Mouse (Mus musculus): Measurements from ENCODE around the gene Slc35e2. TPM values are rescaled to one million over a fixed set of nuclear protein-coding genes. Genes with fewer than 3 reads are reported as not detected.

Gene Slc35e2
- polyA plus RNA-seq, 1 experiment from 2014 or later: 5.6 TPM

- DNase-seq: no peak
- Histone ChIP-seq H3K27me3 (ENCODE audit: insufficient read depth, low read length) (no peaks in the 10 kb centered on the region), H3K9ac (replicated peaks) (peak within 1 kb of the TSS; percentile 62), H3K9me3 (ENCODE audit: low read length) (no peaks in the 10 kb centered on the region), H3K4me3 (ENCODE audit: low read depth, low read length) (peak within 1 kb of the TSS; percentile 61), H3K36me3 (replicated peaks; ENCODE audit: insufficient read depth, low read length) (peaks cover 16% of the 10 kb centered on the region), H3K4me1 (ENCODE audit: insufficient read depth) (peaks cover 58% of the 10 kb centered on the region), H3K27ac (ENCODE audit: low read depth) (peak within 1 kb of the TSS; percentile 94), H3K4me2 (ENCODE audit: low read depth, low read length) (peak within 1 kb of the TSS; percentile 76)
- TF ChIP-seq CTCF (IDR thresholded peaks at IDR 0.05; ENCODE audit: low read depth) (no peak), EP300 (IDR thresholded peaks at IDR 0.05; ENCODE audit: low read depth) (no peak)
- WGBS (ENCODE audit: insufficient replicate concordance): 42% methylated on average over 7 of the region's 7 CpGs
- no peak for ATAC-seq
Measured at GRCm38 (mm10) chr4:155561661-155562442, 39.4 kb upstream of the Slc35e2 start, which contains the start of gene Nadk. Nadk (plus strand) TSS chr4:155562378.

GRCm38 (mm10) chr4:155562725-155563399 lies 38.4 kb upstream of the Slc35e2 start:
- 4% methylated on average over 19 of the region's 19 CpGs for WGBS (ENCODE audit: insufficient replicate concordance)
- Histone ChIP-seq H3K4me2 (ENCODE audit: low read depth, low read length) (peak overlapping the region; percentile 76), H3K27ac (ENCODE audit: low read depth) (peak overlapping the region; percentile 94), H3K9me3 (ENCODE audit: low read length) (no peaks in the 10 kb centered on the region), H3K4me1 (ENCODE audit: insufficient read depth) (peaks cover 66% of the 10 kb centered on the region), H3K4me3 (ENCODE audit: low read depth, low read length) (peak overlapping the region; percentile 61), H3K36me3 (replicated peaks; ENCODE audit: insufficient read depth, low read length) (peaks cover 13% of the 10 kb centered on the region; the same call in 1 of the 2 replicates), H3K27me3 (ENCODE audit: insufficient read depth, low read length) (no peaks in the 10 kb centered on the region), H3K9ac (replicated peaks) (peak overlapping the region; percentile 62)
- ATAC-seq: no peak
- peak; percentile 59 for DNase-seq
- no peak for TF ChIP-seq EP300 (IDR thresholded peaks at IDR 0.05; ENCODE audit: low read depth)

- H3K4me2 ChIP-seq (ENCODE audit: low read depth, low read length): peak overlapping the region; percentile 76
- H3K9ac ChIP-seq (replicated peaks): peak overlapping the region; percentile 68
- H3K27me3 ChIP-seq (ENCODE audit: insufficient read depth, low read length): no peaks in the 10 kb centered on the region
- H3K27ac ChIP-seq (ENCODE audit: low read depth): peak overlapping the region; percentile 94
- no peaks in the 10 kb centered on the region for H3K9me3 ChIP-seq (ENCODE audit: low read length)
- H3K36me3 ChIP-seq (replicated peaks; ENCODE audit: insufficient read depth, low read length): peaks cover 11% of the 10 kb centered on the region; the same call in 1 of the 2 replicates
- peak; percentile 88 for ATAC-seq
- under 1% methylated on average over 60 of the region's 69 CpGs for WGBS (ENCODE audit: insufficient replicate concordance)
- DNase-seq: peak; percentile 98
- peaks cover 66% of the 10 kb centered on the region for H3K4me1 ChIP-seq (ENCODE audit: insufficient read depth)
- TF ChIP-seq CTCF (IDR thresholded peaks at IDR 0.05; ENCODE audit: low read depth) (peak; percentile 71), EP300 (IDR thresholded peaks at IDR 0.05; ENCODE audit: low read depth) (no peak)
- peak overlapping the region; percentile 61 for H3K4me3 ChIP-seq (ENCODE audit: low read depth, low read length)
Measured at GRCm38 (mm10) chr4:155563400-155564231, 37.6 kb upstream of the Slc35e2 start.

GRCm38 (mm10) chr4:155564315-155565069 lies 36.7 kb upstream of the Slc35e2 start:
- H3K9ac ChIP-seq (replicated peaks): peak overlapping the region; percentile 68
- ATAC-seq (no peak), DNase-seq (no peak)
- H3K4me1 ChIP-seq (ENCODE audit: insufficient read depth): peaks cover 59% of the 10 kb centered on the region
- H3K27me3 ChIP-seq (ENCODE audit: insufficient read depth, low read length): no peaks in the 10 kb centered on the region
- 10% methylated on average over 20 of the region's 20 CpGs for WGBS (ENCODE audit: insufficient replicate concordance)
- H3K27ac ChIP-seq (ENCODE audit: low read depth): peak overlapping the region; percentile 94
- TF ChIP-seq EP300 (IDR thresholded peaks at IDR 0.05; ENCODE audit: low read depth): no peak
- TF ChIP-seq CTCF (IDR thresholded peaks at IDR 0.05; ENCODE audit: low read depth): no peak
- H3K36me3 ChIP-seq (replicated peaks; ENCODE audit: insufficient read depth, low read length): peaks cover 8% of the 10 kb centered on the region; the same call in 1 of the 2 replicates
- H3K9me3 ChIP-seq (ENCODE audit: low read length): no peaks in the 10 kb centered on the region
- peak overlapping the region; percentile 61 for H3K4me3 ChIP-seq (ENCODE audit: low read depth, low read length)
- H3K4me2 ChIP-seq (ENCODE audit: low read depth, low read length): peak overlapping the region; percentile 76

- peak overlapping the region; percentile 16; the same call in 1 of the 2 replicates for H3K4me2 ChIP-seq (ENCODE audit: low read depth, low read length)
- 69% methylated on average over 8 of the region's 8 CpGs for WGBS (ENCODE audit: insufficient replicate concordance)
- peaks cover 49% of the 10 kb centered on the region for H3K4me1 ChIP-seq (ENCODE audit: insufficient read depth)
- no peak overlapping the region; the same call in 1 of the 2 replicates for H3K9ac ChIP-seq (replicated peaks)
- H3K4me3 ChIP-seq (ENCODE audit: low read depth, low read length): no peak overlapping the region
- 0 out of 2 replicates have a peak, but pooled peaks cover 3% of the 10 kb centered on the region for H3K36me3 ChIP-seq (replicated peaks; ENCODE audit: insufficient read depth, low read length)
- peak overlapping the region; percentile 72 for H3K27ac ChIP-seq (ENCODE audit: low read depth)
- ATAC-seq (no peak), DNase-seq (no peak)
- no peak for TF ChIP-seq CTCF (IDR thresholded peaks at IDR 0.05; ENCODE audit: low read depth)
- no peaks in the 10 kb centered on the region for H3K9me3 ChIP-seq (ENCODE audit: low read length)
- H3K27me3 ChIP-seq (ENCODE audit: insufficient read depth, low read length): no peaks in the 10 kb centered on the region
Measured at GRCm38 (mm10) chr4:155566555-155566954, 34.7 kb upstream of the Slc35e2 start.

All from liver, postnatal 0 days (tissue).